Mouse (Mus musculus): ENCODE measurements at regions not wholly inside any gene's neighbourhood (a gene's known extent, or its start where the extent isn't known, plus 50 kb on each side); places are given as distances from the start of the nearest gene placed in this dataset.

- no peak overlapping the region for H3K9ac ChIP-seq (ENCODE audit: insufficient read depth, low read depth)
- no peak overlapping the region for H3K4me2 ChIP-seq (ENCODE audit: insufficient read depth, low read depth, poor library complexity, severe bottlenecking)
- peaks cover 19 to 48% of the 10 kb centered on the region in 2 experiments for H3K4me1 ChIP-seq (ENCODE audit: control insufficient read depth in 1 of 2, insufficient read depth in 2 of 2)
- H3K9me3 ChIP-seq (replicated peaks; ENCODE audit: low read length) = no peaks in the 10 kb centered on the region
- no peaks in the 10 kb centered on the region for H3K27me3 ChIP-seq (replicated peaks)
- TF ChIP-seq SIN3A (IDR thresholded peaks at IDR 0.05; ENCODE audit: low read length) = no peak
- no peak for TF ChIP-seq MEF2A (IDR thresholded peaks at IDR 0.05; ENCODE audit: borderline replicate concordance, low read depth, low read length)
- no peak for TF ChIP-seq KAT2A (IDR thresholded peaks at IDR 0.05; ENCODE audit: insufficient replicate concordance, low read length)
- no peak for TF ChIP-seq SMC3 (IDR thresholded peaks at IDR 0.05; ENCODE audit: low read depth, low read length)
- no peaks in the 10 kb centered on the region for H3K79me2 ChIP-seq (replicated peaks; ENCODE audit: control insufficient read depth, extremely low read depth, insufficient read depth, poor library complexity, severe bottlenecking)
- in situ Hi-C loops (cut with MboI; ENCODE audit: low pct_ligation_motif_present, low pct_unique_long_range_greater_than_20kb, low sequenced_read_pairs) = loop anchor here (10.0 kb wide), 1 partner anchor 134 kb away; the partner anchor contains the start of gene Zfp703
- H3K27ac ChIP-seq (ENCODE audit: insufficient read depth, low read depth) = no peak overlapping the region
- dilution Hi-C loops (cut with MboI; ENCODE audit: extremely low pct_ligation_motif_present, extremely low pct_unique_long_range_greater_than_20kb, low sequenced_read_pairs) = no loop called here
- no peaks in the 10 kb centered on the region for H3K36me3 ChIP-seq (replicated peaks in 1 of 2; ENCODE audit: control insufficient read depth in 1 of 2, insufficient read depth in 1 of 2, low read length in 1 of 2)
- no peak for DNase-seq (ENCODE audit: extremely low read depth)
- H3K4me3 ChIP-seq (replicated peaks in 1 of 3; ENCODE audit: low read depth in 2 of 3, low read length in 2 of 3, poor library complexity in 1 of 3) = no peak overlapping the region
Measured at GRCm38 (mm10) chr8:26840745-26841680, 136.1 kb upstream of the Zfp703 start.

- no peaks in the 10 kb centered on the region for H3K27me3 ChIP-seq (replicated peaks)
- in situ Hi-C loops (cut with MboI; ENCODE audit: low pct_ligation_motif_present, low pct_unique_long_range_greater_than_20kb, low sequenced_read_pairs) = loop anchor here (10.0 kb wide), 1 partner anchor 131 kb away; the partner anchor contains the start of gene Zfp703
- no peaks in the 10 kb centered on the region for H3K9me3 ChIP-seq (replicated peaks; ENCODE audit: low read length)
- no peak overlapping the region for H3K27ac ChIP-seq (ENCODE audit: insufficient read depth, low read depth)
- H3K36me3 ChIP-seq (replicated peaks in 1 of 2; ENCODE audit: control insufficient read depth in 1 of 2, insufficient read depth in 1 of 2, low read length in 1 of 2) = no peaks in the 10 kb centered on the region
- dilution Hi-C loops (cut with MboI; ENCODE audit: extremely low pct_ligation_motif_present, extremely low pct_unique_long_range_greater_than_20kb, low sequenced_read_pairs) = no loop called here
- H3K4me3 ChIP-seq (replicated peaks in 1 of 3; ENCODE audit: low read depth in 2 of 3, low read length in 2 of 3, poor library complexity in 1 of 3) = no peak overlapping the region
- H3K4me1 ChIP-seq (ENCODE audit: control insufficient read depth in 1 of 2, insufficient read depth in 2 of 2) = peaks cover 24 to 63% of the 10 kb centered on the region in 2 experiments
- peak; percentile 37 for DNase-seq (ENCODE audit: extremely low read depth)
- no peaks in the 10 kb centered on the region for H3K79me2 ChIP-seq (replicated peaks; ENCODE audit: control insufficient read depth, extremely low read depth, insufficient read depth, poor library complexity, severe bottlenecking)
- H3K4me2 ChIP-seq (ENCODE audit: insufficient read depth, low read depth, poor library complexity, severe bottlenecking) = no peak overlapping the region
- H3K9ac ChIP-seq (ENCODE audit: insufficient read depth, low read depth) = no peak overlapping the region
- no peak for TF ChIP-seq CHD1 (IDR thresholded peaks at IDR 0.05; ENCODE audit: low read depth, low read length)
- no peak for TF ChIP-seq ZNF384 (IDR thresholded peaks at IDR 0.05; ENCODE audit: low read depth, low read length)
- TF ChIP-seq USF2 (conservative IDR thresholded peaks at IDR 0.05; ENCODE audit: low read depth, low read length) = no peak
- 0 out of 2 replicates have a peak, but pooled peaks have one; percentile 3 for TF ChIP-seq SMC3 (IDR thresholded peaks at IDR 0.05; ENCODE audit: low read depth, low read length)
- TF ChIP-seq TCF12 (IDR thresholded peaks at IDR 0.05; ENCODE audit: low read depth, low read length) = no peak
- no peak for TF ChIP-seq KAT2A (IDR thresholded peaks at IDR 0.05; ENCODE audit: insufficient replicate concordance, low read length)
- TF ChIP-seq ZKSCAN1 (IDR thresholded peaks at IDR 0.05; ENCODE audit: borderline replicate concordance, low read depth, low read length) = no peak
- TF ChIP-seq MAFK (IDR thresholded peaks at IDR 0.05; ENCODE audit: insufficient replicate concordance, low read length) = no peak
- TF ChIP-seq BHLHE40 (IDR thresholded peaks at IDR 0.05; ENCODE audit: low read depth, low read length) = peak; percentile 38; the same call in 1 of the 2 replicates
- 0 out of 2 replicates have a peak, but pooled peaks have one; percentile 16 for TF ChIP-seq ELF1 (IDR thresholded peaks at IDR 0.05; ENCODE audit: low read depth, low read length)
- peak; percentile 73 for TF ChIP-seq ETS1 (conservative IDR thresholded peaks at IDR 0.05; ENCODE audit: low read depth, low read length)
- TF ChIP-seq MXI1 (IDR thresholded peaks at IDR 0.05; ENCODE audit: low read depth, low read length) = 0 out of 2 replicates have a peak, but pooled peaks have one; percentile 14
- no peak for TF ChIP-seq RAD21 (IDR thresholded peaks at IDR 0.05; ENCODE audit: low read depth, low read length)
- peak; percentile 74 for TF ChIP-seq MEF2A (IDR thresholded peaks at IDR 0.05; ENCODE audit: borderline replicate concordance, low read depth, low read length)
- TF ChIP-seq EP300 (IDR thresholded peaks at IDR 0.05; ENCODE audit: low read length) = no peak
- no peak for TF ChIP-seq PAX5 (IDR thresholded peaks at IDR 0.05; ENCODE audit: low read length)
- no peak for TF ChIP-seq USF1 (IDR thresholded peaks at IDR 0.05; ENCODE audit: low read depth, low read length)
- TF ChIP-seq NELFE (IDR thresholded peaks at IDR 0.05; ENCODE audit: low read depth, low read length) = no peak
- no peak for TF ChIP-seq NRF1 (IDR thresholded peaks at IDR 0.05; ENCODE audit: low read depth, low read length)
- TF ChIP-seq RCOR1 (conservative IDR thresholded peaks at IDR 0.05; ENCODE audit: low read depth, low read length) = no peak
- no peak for TF ChIP-seq MAZ (IDR thresholded peaks at IDR 0.05; ENCODE audit: low read depth, low read length)
- TF ChIP-seq CTCF (conservative IDR thresholded peaks at IDR 0.05 in 1 of 2, IDR thresholded peaks at IDR 0.05 in 1 of 2; ENCODE audit: low read depth in 2 of 2, low read length in 2 of 2) = no peak
- no peak for TF ChIP-seq UBTF (IDR thresholded peaks at IDR 0.05; ENCODE audit: low read depth, low read length)
- TF ChIP-seq JUN (IDR thresholded peaks at IDR 0.05; ENCODE audit: insufficient read depth, low read depth, low read length) = no peak
- no peak for TF ChIP-seq POLR2A (IDR thresholded peaks at IDR 0.05; ENCODE audit: low read depth, low read length)
- no peak for TF ChIP-seq POLR2AphosphoS2 (IDR thresholded peaks at IDR 0.05; ENCODE audit: low read depth, low read length)
- TF ChIP-seq MYC (IDR thresholded peaks at IDR 0.05; ENCODE audit: low read depth, low read length) = no peak
- 0 out of 2 replicates have a peak, but pooled peaks have one; percentile 27 for TF ChIP-seq MAX (IDR thresholded peaks at IDR 0.05; ENCODE audit: low read length)
- TF ChIP-seq E2F4 (IDR thresholded peaks at IDR 0.05; ENCODE audit: insufficient replicate concordance, low read depth, low read length) = no peak
Measured at GRCm38 (mm10) chr8:26843714-26844113, 133.4 kb upstream of the Zfp703 start.
